Mouse (Mus musculus) testis, adult 2 months (tissue): ENCODE data around the gene Hypk.

Experiments
- CTCF ChIP-seq: fragments of 200-500 bp; IDR thresholded peaks from 2 replicates; pipeline ENCODE4 v1.5.1; 2012; ENCODE audit warnings: low read depth, mild to moderate bottlenecking, inconsistent platforms, low read length, moderate library complexity; ENCODE audit not compliant: control insufficient read depth, insufficient read depth, insufficient replicate concordance
- POLR2A ChIP-seq: fragments of 200-500 bp; IDR thresholded peaks from 2 replicates; pipeline ENCODE4 v1.6.1; 2012; ENCODE audit warnings: low read depth, mild to moderate bottlenecking, inconsistent platforms, low read length, moderate library complexity; ENCODE audit not compliant: control insufficient read depth

DNA sequence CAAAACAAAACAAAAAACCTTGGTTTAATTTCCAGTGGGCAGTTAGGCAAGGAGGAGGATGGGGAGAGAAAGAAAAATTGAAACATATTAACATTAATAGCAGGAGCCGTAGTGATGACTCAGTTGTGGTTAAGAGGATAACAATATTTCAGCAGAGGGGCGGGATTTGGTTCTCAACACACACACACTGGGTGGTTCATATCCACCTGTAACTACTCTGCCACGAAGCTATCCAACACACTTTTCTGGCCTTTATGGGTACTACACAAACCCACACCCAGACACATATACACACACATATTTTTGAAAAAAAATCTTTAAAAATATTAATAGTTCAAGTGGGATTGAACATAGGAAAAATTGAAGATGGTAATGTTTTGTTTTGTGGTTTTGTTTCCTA is 6.1 kb upstream of the Hypk start:
- TF ChIP-seq CTCF (no peak), POLR2A (no peak)
